Mouse (Mus musculus): Measurements from ENCODE around the gene Eps8l2. TPM values are rescaled to one million over a fixed set of nuclear protein-coding genes. Genes with fewer than 3 reads are reported as not detected.

The Eps8l2 gene
- polyA plus RNA-seq, 1 experiment from 2014 or later: 5.0 TPM

DNA sequence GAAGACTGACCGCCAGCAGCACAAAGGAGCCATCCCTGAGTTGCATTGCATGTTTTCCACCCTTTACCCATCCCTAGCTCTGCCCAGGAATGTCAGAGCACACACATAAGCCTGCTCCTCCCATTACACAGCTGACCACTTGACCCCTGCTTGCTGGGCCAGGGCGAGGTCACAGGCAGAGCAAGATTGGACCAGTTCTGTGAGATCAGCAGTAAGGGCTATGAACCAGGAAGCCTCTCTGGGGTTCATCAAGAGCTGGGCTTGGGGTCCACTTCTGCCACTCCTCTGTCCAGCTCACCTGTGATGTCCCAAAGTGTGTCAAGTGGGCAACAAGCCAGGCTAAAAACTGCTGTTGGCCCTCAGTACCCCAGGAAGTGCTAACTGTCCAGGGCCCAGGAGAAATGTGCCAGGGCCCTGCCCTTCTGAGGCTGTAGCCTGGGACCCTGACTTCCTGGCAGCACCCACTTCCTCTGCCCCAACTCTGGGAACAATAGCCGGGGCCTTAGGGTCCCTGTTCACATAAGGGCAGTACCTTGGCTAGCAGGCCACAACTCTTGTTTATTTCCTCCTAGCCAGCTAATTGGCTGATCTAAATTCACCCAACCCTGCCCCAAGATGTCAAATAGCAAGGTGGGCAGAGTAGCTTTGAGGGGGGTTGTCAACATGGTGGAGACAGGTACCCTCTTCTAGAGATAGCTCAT is 814 bp upstream of the Eps8l2 start:
- no peak for DNase-seq (ENCODE audit: low spot score)
- Histone ChIP-seq H3K4me3 (no peak overlapping the region), H3K4me1 (peaks cover 29% of the 10 kb centered on the region), H3K36me3 (peaks cover 35% of the 10 kb centered on the region), H3K27ac (no peak overlapping the region), H3K9me3 (replicated peaks) (no peaks in the 10 kb centered on the region), H3K27me3 (ENCODE audit: low read depth, poor library complexity, severe bottlenecking) (peaks cover 32% of the 10 kb centered on the region)
- 70% methylated on average over 3 of the region's 3 CpGs for WGBS

DNA sequence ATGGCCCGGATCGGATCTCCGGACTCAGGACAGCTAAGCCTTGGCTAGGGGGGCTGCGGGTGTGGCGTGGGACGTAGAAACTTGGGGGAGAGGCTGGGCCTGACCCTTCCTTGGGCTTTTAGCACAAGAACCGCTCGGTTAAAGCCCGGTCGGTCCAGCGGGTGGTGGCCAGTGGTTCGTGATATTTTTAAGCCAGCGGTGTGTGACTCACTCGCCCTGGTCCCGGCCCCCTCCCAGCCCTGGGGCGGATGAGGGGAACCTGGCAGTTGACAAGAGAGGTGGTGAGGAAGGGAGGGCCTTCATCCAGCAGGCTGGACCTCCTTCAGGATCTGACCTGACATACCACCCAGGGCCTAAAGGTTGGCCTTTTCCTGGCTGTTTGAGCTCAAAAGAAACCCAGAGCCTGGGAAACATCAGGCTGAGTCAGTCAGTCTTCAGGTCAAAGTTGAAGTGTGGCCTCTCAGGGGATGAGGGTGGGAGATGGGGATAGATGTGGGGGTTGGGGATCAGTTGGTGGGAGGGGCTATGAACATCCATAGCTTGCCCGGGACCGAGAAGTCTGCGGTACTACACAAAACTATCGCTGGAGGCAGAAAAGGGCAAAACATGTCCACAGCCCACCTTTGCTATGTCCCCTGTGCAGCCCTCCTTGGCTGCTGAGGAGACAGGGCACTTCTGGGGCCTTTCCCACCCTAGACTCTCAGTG is 688 bp downstream of the Eps8l2 start:
- H3K27ac ChIP-seq: no peak overlapping the region
- peak overlapping the region; percentile 43 for H3K4me3 ChIP-seq
- no peaks in the 10 kb centered on the region for H3K9me3 ChIP-seq (replicated peaks)
- peaks cover 32% of the 10 kb centered on the region for H3K27me3 ChIP-seq (ENCODE audit: low read depth, poor library complexity, severe bottlenecking)
- DNase-seq (ENCODE audit: low spot score): peak; percentile 33
- peaks cover 21% of the 10 kb centered on the region for H3K36me3 ChIP-seq
- 32% methylated on average over 20 of the region's 20 CpGs for WGBS
- peaks cover 29% of the 10 kb centered on the region for H3K4me1 ChIP-seq

DNA sequence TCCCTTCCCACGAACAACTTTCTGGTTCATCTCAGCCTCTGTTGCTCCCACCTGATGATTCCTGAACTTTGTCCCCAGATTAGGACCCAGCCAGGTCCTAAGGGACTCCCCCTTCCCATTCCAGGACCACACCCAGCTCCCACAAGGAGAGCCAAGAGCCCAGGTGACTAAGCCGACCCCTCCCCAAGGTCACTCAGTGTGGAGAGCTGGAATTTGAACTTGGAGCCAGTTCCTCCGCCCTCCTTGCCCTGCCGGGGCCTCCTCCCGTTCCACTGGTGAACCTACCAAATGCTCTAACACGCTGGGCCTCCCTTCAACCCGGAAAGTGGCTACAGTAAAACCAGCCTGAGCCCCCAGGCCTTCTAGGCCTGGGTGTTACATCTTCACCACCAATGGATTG is 1.3 kb downstream of the Eps8l2 start:
- 86% methylated on average over 7 of the region's 7 CpGs for WGBS
- peaks cover 32% of the 10 kb centered on the region for H3K27me3 ChIP-seq (ENCODE audit: low read depth, poor library complexity, severe bottlenecking)
- peak; percentile 29 for DNase-seq (ENCODE audit: low spot score)
- no peak overlapping the region for H3K27ac ChIP-seq
- H3K4me3 ChIP-seq: no peak overlapping the region
- H3K9me3 ChIP-seq (replicated peaks): no peaks in the 10 kb centered on the region
- peaks cover 15% of the 10 kb centered on the region for H3K36me3 ChIP-seq
- peaks cover 29% of the 10 kb centered on the region for H3K4me1 ChIP-seq

DNA sequence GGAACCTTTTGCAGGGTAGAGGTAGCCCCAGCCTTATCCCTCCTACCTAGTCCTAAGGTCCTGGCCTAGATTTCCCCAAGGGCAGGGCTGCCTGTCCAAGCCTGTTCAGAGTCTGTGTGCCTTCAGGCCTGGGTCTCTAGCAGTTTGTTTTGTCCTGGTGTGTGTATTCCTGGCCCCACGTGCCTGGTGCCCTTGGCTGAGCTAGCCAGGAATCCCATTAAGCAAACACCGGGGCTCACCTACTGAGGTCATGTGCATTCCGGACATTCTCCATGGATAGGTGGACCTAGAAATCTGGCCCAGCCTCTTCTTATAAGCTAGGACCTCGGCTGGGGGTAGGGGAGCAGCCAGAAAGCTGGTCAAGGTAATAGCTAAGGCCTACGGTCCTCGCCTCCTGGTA is 1.8 kb downstream of the Eps8l2 start:
- Histone ChIP-seq H3K36me3 (peaks cover 12% of the 10 kb centered on the region; the same call in 1 of the 2 replicates), H3K27me3 (ENCODE audit: low read depth, poor library complexity, severe bottlenecking) (peaks cover 32% of the 10 kb centered on the region), H3K9me3 (replicated peaks) (no peaks in the 10 kb centered on the region), H3K4me3 (no peak overlapping the region), H3K27ac (no peak overlapping the region), H3K4me1 (peaks cover 29% of the 10 kb centered on the region)
- peak; percentile 29 for DNase-seq (ENCODE audit: low spot score)
- 83% methylated on average over 6 of the region's 6 CpGs for WGBS

- Histone ChIP-seq H3K36me3 (no peaks in the 10 kb centered on the region), H3K4me1 (peaks cover 29% of the 10 kb centered on the region), H3K27me3 (ENCODE audit: low read depth, poor library complexity, severe bottlenecking) (peaks cover 32% of the 10 kb centered on the region), H3K4me3 (no peak overlapping the region), H3K27ac (no peak overlapping the region), H3K9me3 (replicated peaks) (no peaks in the 10 kb centered on the region)
- 79% methylated on average over 10 of the region's 10 CpGs for WGBS
- DNase-seq (ENCODE audit: low spot score): no peak
These were observed 3.1 kb downstream of the Eps8l2 start for GRCm38 (mm10) chr7:141341689-141342226.

- Histone ChIP-seq H3K9me3 (replicated peaks) (no peaks in the 10 kb centered on the region), H3K27me3 (ENCODE audit: low read depth, poor library complexity, severe bottlenecking) (peaks cover 24% of the 10 kb centered on the region), H3K4me1 (peaks cover 20% of the 10 kb centered on the region), H3K27ac (no peak overlapping the region), H3K4me3 (no peak overlapping the region), H3K36me3 (no peaks in the 10 kb centered on the region)
- no peak for DNase-seq (ENCODE audit: low spot score)
- 77% methylated on average over 2 of the region's 2 CpGs for WGBS
These were observed 4.5 kb downstream of the Eps8l2 start for GRCm38 (mm10) chr7:141343230-141343629.

GRCm38 (mm10) chr7:141343696-141344095 is 5.0 kb downstream of the Eps8l2 start:
- Histone ChIP-seq H3K4me3 (no peak overlapping the region), H3K27ac (no peak overlapping the region), H3K27me3 (ENCODE audit: low read depth, poor library complexity, severe bottlenecking) (peaks cover 19% of the 10 kb centered on the region), H3K9me3 (replicated peaks) (no peaks in the 10 kb centered on the region), H3K4me1 (peaks cover 16% of the 10 kb centered on the region), H3K36me3 (no peaks in the 10 kb centered on the region)
- 75% methylated on average over 7 of the region's 7 CpGs for WGBS
- DNase-seq (ENCODE audit: low spot score): no peak

- DNase-seq (ENCODE audit: low spot score): no peak
- H3K9me3 ChIP-seq (replicated peaks): no peaks in the 10 kb centered on the region
- H3K27me3 ChIP-seq (ENCODE audit: low read depth, poor library complexity, severe bottlenecking): peaks cover 9% of the 10 kb centered on the region; the same call in 1 of the 2 replicates
- 88% methylated on average over 5 of the region's 5 CpGs for WGBS
- no peak overlapping the region for H3K4me3 ChIP-seq
- H3K4me1 ChIP-seq: peaks cover 5% of the 10 kb centered on the region; the same call in 1 of the 2 replicates
- H3K27ac ChIP-seq: no peak overlapping the region
- no peaks in the 10 kb centered on the region for H3K36me3 ChIP-seq
These were observed 6.1 kb downstream of the Eps8l2 start for GRCm38 (mm10) chr7:141344787-141345186.

GRCm38 (mm10) chr7:141351061-141351460 is 12.4 kb downstream of the Eps8l2 start:
- Histone ChIP-seq H3K27me3 (ENCODE audit: low read depth, poor library complexity, severe bottlenecking) (peaks cover 15% of the 10 kb centered on the region; the same call in 1 of the 2 replicates), H3K9me3 (replicated peaks) (no peaks in the 10 kb centered on the region), H3K27ac (no peak overlapping the region), H3K36me3 (no peaks in the 10 kb centered on the region), H3K4me1 (0 out of 2 replicates have a peak, but pooled peaks cover 3% of the 10 kb centered on the region), H3K4me3 (no peak overlapping the region)
- DNase-seq (ENCODE audit: low spot score): no peak
- WGBS: 78% methylated on average over 6 of the region's 6 CpGs

- no peak overlapping the region for H3K27ac ChIP-seq
These were observed 16.4 kb downstream of the Eps8l2 start for GRCm38 (mm10) chr7:141355051-141355450.

DNA sequence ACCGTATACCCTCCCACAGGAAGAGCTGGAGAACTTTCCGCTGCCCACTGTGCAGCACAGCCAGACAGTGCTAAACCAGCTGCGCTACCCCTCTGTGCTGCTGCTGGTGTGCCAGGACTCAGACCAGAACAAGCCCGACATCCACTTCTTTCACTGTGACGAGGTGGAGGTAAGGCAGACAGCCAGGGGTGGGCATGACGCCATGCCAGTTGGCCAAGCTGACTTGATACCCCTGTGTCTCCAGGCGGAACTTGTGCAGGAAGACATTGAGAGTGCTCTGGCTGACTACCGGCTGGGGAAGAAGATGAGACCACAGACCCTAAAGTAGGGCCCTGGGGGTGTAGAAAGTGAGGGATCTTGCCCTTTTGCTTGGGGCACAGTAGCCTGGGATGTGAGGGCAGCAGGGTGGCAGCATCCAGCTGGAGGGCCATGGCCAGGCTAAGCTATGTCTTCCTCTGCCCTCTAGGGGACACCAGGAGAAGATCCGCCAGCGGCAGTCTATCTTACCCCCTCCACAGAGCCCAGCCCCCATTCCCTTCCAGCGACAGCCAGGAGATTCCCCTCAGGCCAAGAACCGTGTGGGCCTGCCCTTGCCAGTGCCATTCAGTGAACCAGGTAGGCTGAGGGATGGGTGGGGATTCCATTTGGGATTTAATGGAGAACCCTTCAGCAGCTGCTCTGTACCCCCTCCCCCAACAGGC is 17.1 kb downstream of the Eps8l2 start:
- no peaks in the 10 kb centered on the region for H3K36me3 ChIP-seq
- DNase-seq (ENCODE audit: low spot score): no peak
- peaks cover 36% of the 10 kb centered on the region for H3K27me3 ChIP-seq (ENCODE audit: low read depth, poor library complexity, severe bottlenecking)
- no peak overlapping the region for H3K4me3 ChIP-seq
- peaks cover 8% of the 10 kb centered on the region; the same call in 1 of the 2 replicates for H3K4me1 ChIP-seq
- H3K27ac ChIP-seq: no peak overlapping the region
- no peaks in the 10 kb centered on the region for H3K9me3 ChIP-seq (replicated peaks)
- 62% methylated on average over 12 of the region's 12 CpGs for WGBS

More at GRCm38 (mm10) chr7:141355051-141355450, 16.4 kb downstream of the Eps8l2 start:
- peaks cover 29% of the 10 kb centered on the region; the same call in 1 of the 2 replicates for H3K27me3 ChIP-seq (ENCODE audit: low read depth, poor library complexity, severe bottlenecking)
- no peak for DNase-seq (ENCODE audit: low spot score)
- no peaks in the 10 kb centered on the region for H3K9me3 ChIP-seq (replicated peaks)
- no peak overlapping the region for H3K4me3 ChIP-seq
- WGBS: 80% methylated on average over 8 of the region's 8 CpGs
- peaks cover 8% of the 10 kb centered on the region; the same call in 1 of the 2 replicates for H3K4me1 ChIP-seq
- H3K36me3 ChIP-seq: no peaks in the 10 kb centered on the region

DNA sequence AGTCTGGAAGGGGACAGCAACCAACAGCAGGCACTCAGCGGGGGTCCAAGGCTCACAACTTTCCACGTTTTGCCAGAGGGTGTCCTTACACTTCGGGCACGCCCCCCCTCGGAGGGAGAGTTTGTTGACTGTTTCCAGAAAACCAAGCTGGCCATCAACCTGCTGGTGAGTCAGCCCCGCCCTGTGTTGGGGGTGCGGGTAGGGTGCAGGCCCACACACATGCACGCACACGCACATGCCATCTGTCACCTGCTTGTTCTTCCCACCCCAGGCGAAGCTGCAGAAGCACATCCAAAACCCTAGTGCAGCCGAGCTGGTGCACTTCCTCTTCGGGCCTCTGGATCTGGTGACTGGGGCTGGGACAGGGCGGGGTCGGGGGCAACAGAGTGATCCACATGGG is 18.3 kb downstream of the Eps8l2 start:
- H3K4me1 ChIP-seq: peaks cover 12% of the 10 kb centered on the region; the same call in 1 of the 2 replicates
- H3K36me3 ChIP-seq: no peaks in the 10 kb centered on the region
- peaks cover 48% of the 10 kb centered on the region for H3K27me3 ChIP-seq (ENCODE audit: low read depth, poor library complexity, severe bottlenecking)
- 74% methylated on average over 14 of the region's 14 CpGs for WGBS
- no peak overlapping the region for H3K4me3 ChIP-seq
- H3K9me3 ChIP-seq (replicated peaks): no peaks in the 10 kb centered on the region
- DNase-seq (ENCODE audit: low spot score): no peak
- no peak overlapping the region for H3K27ac ChIP-seq
